Mouse (Mus musculus) bone marrow, adult 2 months (tissue): ENCODE measurements around the gene Tdrd3.

Source experiments
- CTCF ChIP-seq: fragments of 200-500 bp; IDR thresholded peaks from 2 replicates; pipeline ENCODE4 v1.5.1; 2011; ENCODE audit warnings: low read length, control low read depth; ENCODE audit not compliant: control insufficient read depth, insufficient read depth
- POLR2A ChIP-seq: fragments of 200-500 bp; IDR thresholded peaks from 2 replicates; pipeline ENCODE4 v1.6.1; 2011; ENCODE audit warnings: low read depth, mild to moderate bottlenecking, control low read depth, low read length, borderline replicate concordance; ENCODE audit not compliant: control insufficient read depth

GRCm38 (mm10) chr14:87537127-87537819 is 120.8 kb downstream of the Tdrd3 start:
- no peak for TF ChIP-seq CTCF
- no peak for TF ChIP-seq POLR2A
